Mouse (Mus musculus) midbrain, embryonic 15.5 days (tissue): ENCODE measurements at regions not wholly inside any gene's neighbourhood (a gene's known extent, or its start where the extent isn't known, plus 50 kb on each side); places are given as distances from the start of the nearest gene placed in this dataset.

Source experiments
- ATAC-seq: fragments of 200-750 bp; cut with Nextera tagmentation; replicated peaks from 2 replicates; pipeline ENCODE4 v1.8.0; 2017; ENCODE audit warnings: moderate TSS enrichment
- H3K27ac ChIP-seq: fragments of 300-500 bp; sonication (generic); 2 replicates; pipeline ENCODE4 v1.5.1; 2015; ENCODE audit warnings: mild to moderate bottlenecking, inconsistent platforms
- H3K27me3 ChIP-seq: fragments of 300-500 bp; sonication (generic); replicated peaks from 2 replicates; pipeline ENCODE4 v1.6.1; 2015; ENCODE audit warnings: inconsistent platforms
- H3K36me3 ChIP-seq: fragments of 300-500 bp; sonication (generic); replicated peaks from 2 replicates; pipeline ENCODE4 v1.6.1; 2015; ENCODE audit warnings: inconsistent platforms
- H3K4me1 ChIP-seq: fragments of 300-500 bp; sonication (generic); 2 replicates; pipeline ENCODE4 v1.6.1; 2015; ENCODE audit warnings: inconsistent platforms
- H3K4me2 ChIP-seq: fragments of 300-500 bp; sonication (generic); 2 replicates; pipeline ENCODE4 v1.6.1; 2015; ENCODE audit warnings: inconsistent platforms, mild to moderate bottlenecking, moderate library complexity
- H3K4me3 ChIP-seq: fragments of 300-500 bp; sonication (generic); 2 replicates; pipeline ENCODE4 v1.5.1; 2015; ENCODE audit warnings: mild to moderate bottlenecking, inconsistent platforms
- H3K9ac ChIP-seq: fragments of 300-500 bp; sonication (generic); 2 replicates; pipeline ENCODE4 v1.6.1; 2015; ENCODE audit warnings: mild to moderate bottlenecking, inconsistent platforms
- H3K9me3 ChIP-seq: fragments of 300-500 bp; sonication (generic); 2 replicates; pipeline ENCODE4 v1.6.1; 2016; ENCODE audit warnings: inconsistent platforms
- WGBS: fragments of 180-500 bp; shearing (Covaris S2); methylation state at CpG from one replicate; pipeline ENCODE4 v1.1.7; 2015; ENCODE audit warnings: mixed read lengths; 5-methylcytosine and 5-hydroxymethylcytosine counted together

DNA sequence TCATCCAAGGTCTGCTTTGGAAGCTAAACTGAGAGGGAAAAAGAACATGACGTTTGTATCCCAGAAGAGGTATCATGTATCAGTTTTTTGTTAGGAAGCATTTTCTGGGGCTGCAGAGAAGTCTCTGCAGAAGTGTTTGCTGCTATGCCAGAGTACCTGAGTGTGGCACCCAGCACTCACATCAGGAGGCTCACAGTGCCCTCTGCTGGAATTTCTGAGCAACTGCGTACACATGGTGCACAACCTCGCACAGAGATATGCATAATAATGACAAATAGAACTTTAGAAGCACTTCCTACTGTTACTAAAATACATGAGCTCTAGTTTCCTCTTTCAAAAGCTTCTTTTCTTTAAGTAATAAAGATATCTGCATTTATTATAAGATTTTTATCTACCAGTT lies 343.7 kb upstream of the Id4 start:
- Histone ChIP-seq H3K27ac (no peak overlapping the region), H3K36me3 (no peaks in the 10 kb centered on the region), H3K9ac (no peak overlapping the region), H3K4me1 (no peaks in the 10 kb centered on the region), H3K9me3 (no peaks in the 10 kb centered on the region), H3K4me2 (no peak overlapping the region), H3K4me3 (no peak overlapping the region), H3K27me3 (no peaks in the 10 kb centered on the region)
- WGBS = 95% methylated on average over 3 of the region's 3 CpGs
- ATAC-seq = no peak

DNA sequence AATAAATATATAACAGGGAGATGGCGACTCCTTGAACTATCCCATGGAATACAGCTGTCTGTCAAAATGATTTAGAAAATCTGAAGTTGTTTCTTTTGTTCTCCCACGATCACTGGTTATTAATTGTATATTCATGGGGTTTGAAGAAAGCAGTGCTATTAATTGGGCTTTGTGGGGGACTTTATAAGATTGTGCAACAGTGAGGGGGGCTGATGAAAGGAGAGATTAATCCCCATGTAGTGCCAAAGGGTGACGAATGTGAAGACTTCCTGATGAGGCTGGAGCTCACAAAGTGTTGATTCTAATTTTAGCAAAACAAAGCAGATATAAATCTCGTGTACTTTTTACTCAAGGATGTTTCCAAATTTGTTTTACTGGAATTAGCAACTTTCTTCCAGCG lies 340.0 kb upstream of the Id4 start:
- Histone ChIP-seq H3K9ac (no peak overlapping the region), H3K9me3 (no peaks in the 10 kb centered on the region), H3K36me3 (no peaks in the 10 kb centered on the region), H3K4me3 (no peak overlapping the region), H3K27ac (no peak overlapping the region), H3K4me1 (no peaks in the 10 kb centered on the region), H3K4me2 (no peak overlapping the region), H3K27me3 (no peaks in the 10 kb centered on the region)
- WGBS = 37% methylated on average over 5 of the region's 5 CpGs
- no peak for ATAC-seq

DNA sequence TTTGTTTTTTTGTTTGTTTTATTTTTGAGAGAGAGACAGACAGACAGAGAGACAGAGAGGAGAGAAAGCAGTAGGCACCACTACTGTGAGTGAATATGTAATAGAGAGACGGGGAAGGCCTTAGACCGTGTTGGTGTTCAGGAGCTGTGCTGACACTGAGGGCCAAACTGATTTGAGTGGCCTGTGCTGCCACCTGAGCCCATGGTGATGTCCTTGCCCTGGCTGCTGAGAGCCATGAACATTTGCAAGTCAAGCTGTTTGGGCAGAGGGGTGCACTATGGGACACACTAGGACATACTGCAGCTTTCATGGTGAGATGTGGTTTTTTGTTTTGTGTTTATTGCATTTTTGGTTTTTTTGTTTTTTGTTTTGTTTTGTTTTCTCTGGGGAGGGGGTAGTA lies 320.3 kb upstream of the Id4 start:
- no peak for ATAC-seq
- no peaks in the 10 kb centered on the region for H3K27me3 ChIP-seq
- H3K9me3 ChIP-seq = no peaks in the 10 kb centered on the region
- H3K27ac ChIP-seq = no peak overlapping the region
- no peak overlapping the region for H3K9ac ChIP-seq
- H3K36me3 ChIP-seq = no peaks in the 10 kb centered on the region
- H3K4me1 ChIP-seq = peaks cover 22% of the 10 kb centered on the region
- H3K4me3 ChIP-seq = no peak overlapping the region
- 54% methylated on average over 2 of the region's 2 CpGs for WGBS
- H3K4me2 ChIP-seq = no peak overlapping the region

DNA sequence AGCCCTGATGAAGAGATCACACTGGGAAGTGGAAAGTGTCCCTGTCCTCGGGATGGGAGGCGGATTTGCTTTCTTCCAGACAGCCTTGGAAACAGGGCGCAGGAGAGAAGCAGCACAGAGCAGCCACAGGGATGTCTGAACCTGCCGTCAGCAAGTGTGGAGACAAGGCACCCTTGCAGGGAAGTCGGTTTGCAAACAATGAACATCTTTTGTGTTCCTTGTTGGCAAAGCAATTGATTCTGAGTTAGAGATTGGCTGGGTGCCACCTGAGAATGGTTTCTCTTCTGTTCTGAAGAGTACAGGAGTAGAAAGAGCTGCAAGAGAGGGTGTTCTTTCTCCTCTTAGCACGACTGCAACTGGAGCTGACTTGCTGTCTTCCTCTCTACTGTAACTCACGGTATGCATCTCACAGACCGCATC lies 318.6 kb upstream of the Id4 start:
- 6% methylated on average over 8 of the region's 8 CpGs for WGBS
- H3K27ac ChIP-seq = peak overlapping the region; percentile 86
- H3K36me3 ChIP-seq = no peaks in the 10 kb centered on the region
- H3K4me1 ChIP-seq = peaks cover 22% of the 10 kb centered on the region
- peak; percentile 60; the same call in 1 of the 2 replicates for ATAC-seq
- H3K27me3 ChIP-seq = no peaks in the 10 kb centered on the region
- no peaks in the 10 kb centered on the region for H3K9me3 ChIP-seq
- H3K9ac ChIP-seq = peak overlapping the region; percentile 39
- H3K4me2 ChIP-seq = peak overlapping the region; percentile 45
- H3K4me3 ChIP-seq = peak overlapping the region; percentile 13; the same call in 1 of the 2 replicates

DNA sequence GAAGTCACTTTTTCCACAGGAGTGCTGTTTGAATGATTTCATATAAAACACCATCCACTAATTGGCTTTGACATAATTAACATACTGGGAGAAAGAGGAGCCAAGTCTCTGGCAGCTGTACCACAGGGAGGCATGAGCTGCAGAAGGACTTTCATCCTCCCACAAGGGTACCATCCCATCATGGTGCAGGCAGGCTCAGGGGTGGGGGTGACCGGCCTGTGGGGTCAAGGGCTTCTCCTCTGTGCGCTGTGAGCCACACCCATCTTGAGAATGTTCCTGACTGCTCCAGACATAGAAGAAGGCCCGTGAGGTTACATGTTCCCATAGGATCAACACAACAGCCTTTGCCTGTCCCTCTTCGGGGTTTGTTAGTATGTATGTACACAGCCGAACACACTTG lies 317.4 kb upstream of the Id4 start:
- ATAC-seq = no peak
- H3K36me3 ChIP-seq = no peaks in the 10 kb centered on the region
- H3K4me3 ChIP-seq = no peak overlapping the region
- peaks cover 31% of the 10 kb centered on the region for H3K4me1 ChIP-seq
- H3K27me3 ChIP-seq = no peaks in the 10 kb centered on the region
- no peak overlapping the region for H3K27ac ChIP-seq
- 73% methylated on average over 5 of the region's 5 CpGs for WGBS
- H3K4me2 ChIP-seq = no peak overlapping the region
- no peaks in the 10 kb centered on the region for H3K9me3 ChIP-seq
- no peak overlapping the region for H3K9ac ChIP-seq

DNA sequence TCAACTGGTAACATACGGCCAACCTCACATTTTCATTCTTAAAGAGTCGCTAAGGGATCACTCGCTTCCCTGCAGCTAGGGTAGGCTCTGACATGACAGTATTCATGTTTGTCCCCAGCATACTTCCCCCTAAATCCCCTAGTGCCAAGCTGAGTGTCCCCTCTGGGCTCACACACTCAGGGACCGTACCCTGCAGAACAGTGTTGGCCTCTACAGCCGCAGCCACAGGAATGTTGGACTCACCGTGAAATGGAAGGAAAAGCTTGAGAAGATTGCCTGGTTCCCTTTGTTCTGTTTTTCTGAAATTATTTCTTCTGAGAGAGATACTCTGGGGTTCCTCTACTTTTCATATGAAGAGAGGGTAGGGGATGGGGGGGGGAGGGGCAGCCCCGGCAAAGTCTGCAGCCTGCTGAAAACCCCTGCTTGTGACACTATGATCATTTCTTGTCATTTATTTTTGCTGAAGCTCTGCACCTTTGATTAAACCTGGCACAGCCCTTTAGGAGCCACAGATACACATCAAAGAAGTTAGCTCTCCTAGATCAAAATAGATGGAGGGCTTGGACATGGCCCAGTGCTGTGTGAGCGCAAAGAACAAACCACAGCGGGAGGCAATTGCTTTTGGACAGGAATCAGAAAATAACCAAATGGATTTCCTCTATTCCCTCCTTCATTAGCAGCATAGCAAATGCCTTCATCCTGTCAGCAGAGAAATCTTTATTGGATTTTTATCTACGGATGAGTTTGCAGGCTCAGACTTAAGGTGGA lies 312.7 kb upstream of the Id4 start:
- Histone ChIP-seq H3K9ac (no peak overlapping the region), H3K4me1 (peaks cover 37% of the 10 kb centered on the region), H3K4me3 (no peak overlapping the region), H3K27ac (peak overlapping the region; percentile 77), H3K36me3 (no peaks in the 10 kb centered on the region), H3K4me2 (no peak overlapping the region), H3K27me3 (no peaks in the 10 kb centered on the region), H3K9me3 (no peaks in the 10 kb centered on the region)
- WGBS = 40% methylated on average over 10 of the region's 10 CpGs
- ATAC-seq = peak; percentile 82

DNA sequence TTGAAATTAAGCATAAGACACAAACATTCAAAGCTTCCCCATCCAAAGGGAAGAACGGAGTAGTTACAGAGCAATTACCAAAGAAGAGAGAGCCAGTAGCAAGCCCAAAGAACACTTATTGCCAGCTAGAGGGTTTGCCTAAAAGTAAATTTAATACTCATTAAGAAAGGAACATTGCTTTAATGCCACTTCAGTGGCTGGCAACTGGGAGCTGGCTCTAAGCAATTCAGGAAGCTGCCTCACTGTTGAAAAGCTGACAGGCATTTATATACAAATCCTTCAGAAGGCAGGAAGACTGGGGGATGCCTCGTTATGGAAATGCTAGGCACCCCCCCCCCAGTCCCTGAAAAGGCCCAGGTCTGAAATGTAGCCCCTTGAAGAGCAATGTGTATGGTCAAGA lies 310.6 kb upstream of the Id4 start:
- Histone ChIP-seq H3K4me2 (no peak overlapping the region), H3K27ac (peak overlapping the region; percentile 61), H3K9me3 (no peaks in the 10 kb centered on the region), H3K4me1 (peaks cover 41% of the 10 kb centered on the region), H3K36me3 (no peaks in the 10 kb centered on the region), H3K4me3 (no peak overlapping the region), H3K9ac (no peak overlapping the region), H3K27me3 (no peaks in the 10 kb centered on the region)
- ATAC-seq = no peak
- WGBS = 42% methylated on average over 2 of the region's 2 CpGs

DNA sequence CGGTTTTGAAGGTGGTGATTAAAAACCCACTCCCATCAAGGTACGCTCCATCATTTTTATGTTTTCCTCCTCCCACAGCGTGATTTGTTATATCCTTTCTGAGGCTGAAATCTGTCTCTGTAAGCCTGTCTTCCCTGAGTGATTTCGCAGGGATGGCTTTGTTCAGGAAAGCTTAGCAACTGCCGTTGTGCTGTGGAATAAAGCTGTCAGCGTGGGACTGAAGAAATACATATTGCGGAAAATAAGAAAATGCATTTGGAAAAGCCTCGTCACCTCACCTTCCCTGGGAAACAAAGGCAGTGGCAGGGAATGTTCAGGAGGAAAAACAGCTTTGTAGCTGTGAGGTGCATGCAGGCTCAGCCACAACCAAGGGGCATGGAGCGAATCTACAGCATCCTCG lies 310.0 kb upstream of the Id4 start:
- peaks cover 45% of the 10 kb centered on the region for H3K4me1 ChIP-seq
- H3K9me3 ChIP-seq = no peaks in the 10 kb centered on the region
- no peaks in the 10 kb centered on the region for H3K36me3 ChIP-seq
- no peak overlapping the region for H3K4me3 ChIP-seq
- WGBS = 35% methylated on average over 10 of the region's 10 CpGs
- peak overlapping the region; percentile 2; the same call in 1 of the 2 replicates for H3K9ac ChIP-seq
- peak overlapping the region; percentile 22; the same call in 1 of the 2 replicates for H3K4me2 ChIP-seq
- no peaks in the 10 kb centered on the region for H3K27me3 ChIP-seq
- H3K27ac ChIP-seq = peak overlapping the region; percentile 84
- no peak for ATAC-seq

DNA sequence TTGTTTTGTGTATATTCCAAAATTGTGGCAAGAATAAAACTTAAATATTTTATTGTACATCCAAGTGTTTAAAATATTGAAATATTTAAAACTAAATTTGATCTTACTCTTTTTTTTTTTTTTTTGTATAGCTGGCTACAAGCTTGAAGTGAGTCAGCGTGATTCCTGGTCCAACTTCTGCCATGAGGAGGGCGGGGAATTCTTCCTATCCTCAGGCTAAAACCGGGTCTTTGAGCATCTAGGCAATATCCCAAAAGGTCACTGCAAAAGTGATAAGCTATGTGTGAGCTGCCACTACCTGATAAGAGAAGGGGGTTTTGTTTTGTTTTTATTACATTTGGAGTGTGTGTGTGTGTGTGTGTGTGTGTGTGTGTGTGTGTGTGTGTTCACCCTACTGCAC lies 308.1 kb upstream of the Id4 start:
- ATAC-seq = no peak

DNA sequence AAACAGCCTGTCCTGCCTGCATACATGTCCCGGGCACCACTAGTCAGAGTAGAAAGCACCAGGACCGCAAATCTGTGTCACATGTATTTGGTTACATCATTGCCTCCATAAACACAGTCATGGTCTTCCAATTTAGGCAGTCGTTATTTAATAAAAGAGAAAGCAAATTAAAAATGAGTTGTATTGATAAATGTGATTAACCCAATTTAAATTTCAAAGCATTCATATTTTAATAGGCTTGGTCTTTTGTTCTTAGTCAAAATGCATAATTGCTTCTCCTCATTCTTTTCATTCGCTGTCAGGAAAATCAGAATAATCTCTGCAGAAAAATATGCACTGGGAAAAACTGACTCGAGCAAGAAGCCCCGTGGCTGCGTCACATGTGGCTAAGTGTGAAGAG lies 307.3 kb upstream of the Id4 start:
- Histone ChIP-seq H3K27me3 (0 out of 2 replicates have a peak, but pooled peaks cover 2% of the 10 kb centered on the region), H3K27ac (peak overlapping the region; percentile 45), H3K4me3 (no peak overlapping the region), H3K4me2 (no peak overlapping the region), H3K36me3 (no peaks in the 10 kb centered on the region), H3K9me3 (no peaks in the 10 kb centered on the region), H3K9ac (no peak overlapping the region), H3K4me1 (peaks cover 40% of the 10 kb centered on the region)
- ATAC-seq = no peak
- 61% methylated on average over 7 of the region's 7 CpGs for WGBS

More for the DNA sequence above, 308.1 kb upstream of the Id4 start:
- Histone ChIP-seq H3K4me1 (peaks cover 47% of the 10 kb centered on the region), H3K27ac (no peak overlapping the region), H3K4me3 (no peak overlapping the region), H3K4me2 (no peak overlapping the region), H3K36me3 (no peaks in the 10 kb centered on the region), H3K27me3 (no peaks in the 10 kb centered on the region), H3K9ac (no peak overlapping the region), H3K9me3 (no peaks in the 10 kb centered on the region)
- WGBS = 77% methylated on average over 3 of the region's 3 CpGs

DNA sequence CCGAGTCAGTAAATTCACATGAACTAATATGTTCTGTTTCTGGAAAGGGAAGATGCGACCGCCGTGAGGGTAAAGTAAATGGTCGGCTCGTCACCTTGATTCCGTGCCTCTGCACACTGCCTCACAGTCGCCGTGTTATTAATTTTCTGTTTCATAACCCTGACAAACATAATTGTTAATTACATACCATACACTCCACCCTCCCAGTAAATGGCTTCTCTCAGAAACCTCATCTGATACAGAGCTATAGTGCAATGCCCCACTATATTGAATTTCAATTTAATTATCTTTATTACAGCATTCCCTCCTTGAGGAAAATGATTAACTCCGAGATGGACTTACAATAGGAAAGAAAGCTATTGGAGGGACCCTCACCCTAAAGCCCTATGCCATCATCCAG lies 305.5 kb upstream of the Id4 start:
- Histone ChIP-seq H3K4me1 (peaks cover 30% of the 10 kb centered on the region), H3K27ac (peak overlapping the region; percentile 68), H3K4me3 (no peak overlapping the region), H3K4me2 (no peak overlapping the region), H3K36me3 (no peaks in the 10 kb centered on the region), H3K9me3 (no peaks in the 10 kb centered on the region), H3K9ac (no peak overlapping the region), H3K27me3 (0 out of 2 replicates have a peak, but pooled peaks cover 2% of the 10 kb centered on the region)
- ATAC-seq = no peak
- 59% methylated on average over 10 of the region's 10 CpGs for WGBS

DNA sequence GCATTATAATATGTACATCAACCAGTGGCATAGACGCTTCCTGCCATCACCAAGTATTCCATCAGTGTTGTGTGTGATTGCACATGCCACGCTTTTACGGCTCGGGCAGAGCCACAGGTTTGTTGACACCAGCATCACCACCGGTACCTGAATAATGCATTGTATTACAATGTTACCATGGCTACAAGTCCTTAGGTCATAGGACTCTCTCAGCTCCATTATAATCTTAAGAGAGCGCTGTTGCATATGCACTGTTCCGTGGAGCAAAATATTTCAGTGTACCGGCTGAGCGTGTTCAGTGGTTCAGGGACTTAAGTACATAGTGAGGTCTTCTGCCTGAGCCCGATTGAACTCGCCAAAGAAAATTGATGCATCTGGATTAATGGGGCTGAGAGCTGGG lies 303.4 kb upstream of the Id4 start:
- Histone ChIP-seq H3K4me1 (peaks cover 18% of the 10 kb centered on the region), H3K27me3 (0 out of 2 replicates have a peak, but pooled peaks cover 2% of the 10 kb centered on the region), H3K27ac (no peak overlapping the region), H3K4me3 (no peak overlapping the region), H3K9ac (no peak overlapping the region), H3K36me3 (no peaks in the 10 kb centered on the region), H3K9me3 (no peaks in the 10 kb centered on the region), H3K4me2 (no peak overlapping the region)
- peak; percentile 54; the same call in 1 of the 2 replicates for ATAC-seq
- 65% methylated on average over 11 of the region's 11 CpGs for WGBS

DNA sequence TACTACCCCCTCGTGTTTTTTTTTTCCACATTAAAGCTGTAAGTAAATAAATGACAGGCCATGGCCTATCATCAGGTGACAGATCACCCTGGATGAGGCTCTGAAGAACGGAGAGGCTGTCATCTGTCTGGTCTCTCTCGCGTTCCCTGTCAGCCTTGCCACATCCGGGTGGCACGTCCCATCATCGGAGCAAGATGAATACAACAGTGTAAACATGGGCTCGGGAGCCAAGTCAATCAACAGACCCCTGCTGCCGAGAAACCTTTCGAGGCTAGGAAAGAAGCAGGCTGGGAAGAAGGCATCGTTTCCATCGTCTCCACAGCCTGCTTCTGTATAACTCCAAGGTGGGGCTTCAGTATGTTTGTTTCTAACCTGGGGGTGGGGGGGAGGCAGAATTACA lies 286.8 kb upstream of the Id4 start:
- no peak for ATAC-seq
- no peak overlapping the region for H3K27ac ChIP-seq
- no peaks in the 10 kb centered on the region for H3K27me3 ChIP-seq
- H3K9ac ChIP-seq = no peak overlapping the region
- H3K4me2 ChIP-seq = no peak overlapping the region
- no peak overlapping the region for H3K4me3 ChIP-seq
- no peaks in the 10 kb centered on the region for H3K9me3 ChIP-seq
- H3K4me1 ChIP-seq = peaks cover under 1% of the 10 kb centered on the region; the same call in 1 of the 2 replicates
- no peaks in the 10 kb centered on the region for H3K36me3 ChIP-seq
- WGBS = 46% methylated on average over 12 of the region's 12 CpGs
